Mouse (Mus musculus) midbrain, postnatal 0 days (tissue): Measurements from ENCODE around the gene Ccr1l1. TPM values are rescaled to one million over a fixed set of nuclear protein-coding genes. Genes with fewer than 3 reads are reported as not detected.

Experiments
- ATAC-seq: fragments of 200-750 bp; cut with Nextera tagmentation; 2 replicates; pipeline ENCODE4 v1.8.0; 2017; ENCODE audit warnings: moderate number of reproducible peaks, mild to moderate bottlenecking, moderate TSS enrichment, moderate library complexity; ENCODE audit not compliant: low FRiP score
- DNase-seq: peaks from one replicate; pipeline ENCODE4 v3.0.0-alpha.2; 2015; ENCODE audit warnings: low spot score
- H3K27ac ChIP-seq: fragments of 300-500 bp; sonication (generic); 2 replicates; pipeline ENCODE4 v1.5.1; 2014; ENCODE audit warnings: low read depth, mild to moderate bottlenecking, low read length, mixed read lengths
- H3K27me3 ChIP-seq: fragments of 300-500 bp; sonication (generic); 2 replicates; pipeline ENCODE4 v1.6.1; 2014; ENCODE audit warnings: low read length, control low read depth, mixed read lengths; ENCODE audit not compliant: insufficient read depth
- H3K36me3 ChIP-seq: fragments of 300-500 bp; sonication (generic); 2 replicates; pipeline ENCODE4 v1.6.1; 2014; ENCODE audit warnings: low read length, control low read depth, mixed read lengths; ENCODE audit not compliant: insufficient read depth
- H3K4me1 ChIP-seq: fragments of 300-500 bp; sonication (generic); 2 replicates; pipeline ENCODE4 v1.6.1; 2014; ENCODE audit warnings: mild to moderate bottlenecking, control low read depth, antibody characterized with exemption, low read length, mixed read lengths; ENCODE audit not compliant: insufficient read depth
- H3K4me2 ChIP-seq: fragments of 300-500 bp; sonication (generic); 2 replicates; pipeline ENCODE4 v1.6.1; 2014; ENCODE audit warnings: low read depth, mild to moderate bottlenecking, low read length, mixed read lengths; ENCODE audit not compliant: poor library complexity, severe bottlenecking
- H3K4me3 ChIP-seq: fragments of 300-500 bp; sonication (generic); 2 replicates; pipeline ENCODE4 v1.5.1; 2014; ENCODE audit warnings: low read depth, mild to moderate bottlenecking, low read length, moderate library complexity
- H3K9ac ChIP-seq: fragments of 300-500 bp; sonication (generic); replicated peaks from 2 replicates; pipeline ENCODE4 v1.6.1; 2014; ENCODE audit warnings: mild to moderate bottlenecking, low read length, moderate library complexity, mixed read lengths; ENCODE audit not compliant: poor library complexity, severe bottlenecking
- H3K9me3 ChIP-seq: fragments of 300-500 bp; sonication (generic); 2 replicates; pipeline ENCODE4 v1.6.1; 2016; ENCODE audit warnings: low read length, control low read depth
- CTCF ChIP-seq: IDR thresholded peaks from 2 replicates; pipeline ENCODE4 v1.5.1; 2016; ENCODE audit warnings: antibody characterized with exemption, mild to moderate bottlenecking
- WGBS: fragments of 180-500 bp; shearing (Covaris S2); extraction: QIAGEN DNeasy Blood & Tissue Kit; methylation state at CpG from one replicate; pipeline ENCODE4 v1.1.7; 2014; 5-methylcytosine and 5-hydroxymethylcytosine counted together
- polyA plus RNA-seq: library from polyadenylated mRNA; unstranded; fragments of >200 nt; fragmentation: Nextera tagmentation; extraction: Ambion mirVana; gene quantifications from 2 replicates; pipeline ENCODE4 v1.2.1, GENCODE M21; 2015
- total RNA-seq: library from RNA; depleted of rRNA; stranded (reverse); fragments of >200 nt; gene quantifications from 2 replicates; pipeline ENCODE4 v1.2.3, GENCODE M21; 2014

Ccr1l1 gene
- total and polyA plus RNA-seq, 2 experiments from 2014 or later = not detected

GRCm38 (mm10) chr9:123953551-123953950 lies 24.7 kb downstream of the Ccr1l1 start:
- Histone ChIP-seq H3K4me1 (no peaks in the 10 kb centered on the region), H3K9ac (no peak overlapping the region), H3K4me3 (no peak overlapping the region), H3K27ac (no peak overlapping the region), H3K9me3 (no peaks in the 10 kb centered on the region), H3K4me2 (no peak overlapping the region), H3K36me3 (no peaks in the 10 kb centered on the region), H3K27me3 (no peaks in the 10 kb centered on the region)
- DNase-seq (no peak), ATAC-seq (no peak)
- WGBS = 72% methylated on average over 2 of the region's 2 CpGs
- no peak for TF ChIP-seq CTCF

DNA sequence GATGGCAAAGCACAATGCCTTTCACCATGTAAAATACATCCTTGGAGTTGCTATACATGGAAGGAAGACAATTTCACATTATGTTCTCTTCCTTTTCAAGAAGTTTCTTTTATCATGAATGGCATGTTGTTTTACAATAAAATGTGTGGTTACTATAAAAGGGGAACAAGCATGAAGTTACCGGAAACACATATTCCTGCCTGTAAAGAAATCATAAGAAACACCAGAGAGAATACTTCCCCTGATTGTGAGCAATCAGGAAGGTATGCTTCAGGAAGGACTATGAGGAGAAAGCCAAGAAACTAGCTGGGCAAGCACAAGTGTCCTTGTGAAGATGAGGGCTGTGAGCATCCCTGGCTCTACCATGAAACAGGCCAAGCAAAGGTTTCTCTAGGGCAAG lies 27.0 kb downstream of the Ccr1l1 start:
- WGBS = 97% methylated on average over 1 of the region's 1 CpGs
- H3K9me3 ChIP-seq = no peaks in the 10 kb centered on the region
- DNase-seq = no peak

DNA sequence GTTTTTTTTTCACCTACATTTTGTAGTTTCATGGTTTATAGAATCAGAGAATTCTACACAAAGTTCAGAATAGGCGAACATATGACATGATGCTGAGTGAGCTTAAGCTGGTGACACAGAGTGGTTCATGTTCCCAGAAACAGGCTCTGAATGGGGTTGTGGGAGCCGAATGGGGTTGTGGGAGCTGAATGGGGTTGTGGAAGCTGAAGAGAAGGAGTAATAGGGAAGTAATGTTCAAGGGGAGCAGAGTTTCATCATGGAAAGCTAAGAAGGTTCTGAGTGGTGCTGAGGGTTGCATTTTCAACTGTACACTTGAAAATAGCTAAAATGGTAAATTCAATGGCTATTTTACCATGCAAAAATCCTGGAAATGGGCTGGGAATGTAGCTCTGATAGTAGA lies 28.8 kb downstream of the Ccr1l1 start:
- Histone ChIP-seq H3K36me3 (no peaks in the 10 kb centered on the region), H3K9me3 (no peaks in the 10 kb centered on the region), H3K4me3 (no peak overlapping the region), H3K4me1 (no peaks in the 10 kb centered on the region), H3K27me3 (no peaks in the 10 kb centered on the region), H3K27ac (no peak overlapping the region), H3K4me2 (no peak overlapping the region), H3K9ac (no peak overlapping the region)
- 89% methylated on average over 2 of the region's 2 CpGs for WGBS
- DNase-seq = no peak
- TF ChIP-seq CTCF = no peak
- ATAC-seq = no peak

More for the DNA sequence above, 27.0 kb downstream of the Ccr1l1 start:
- no peak for TF ChIP-seq CTCF
- Histone ChIP-seq H3K36me3 (no peaks in the 10 kb centered on the region), H3K9ac (no peak overlapping the region), H3K4me1 (no peaks in the 10 kb centered on the region), H3K27ac (no peak overlapping the region), H3K4me3 (no peak overlapping the region), H3K27me3 (no peaks in the 10 kb centered on the region), H3K4me2 (no peak overlapping the region)
- no peak for ATAC-seq

DNA sequence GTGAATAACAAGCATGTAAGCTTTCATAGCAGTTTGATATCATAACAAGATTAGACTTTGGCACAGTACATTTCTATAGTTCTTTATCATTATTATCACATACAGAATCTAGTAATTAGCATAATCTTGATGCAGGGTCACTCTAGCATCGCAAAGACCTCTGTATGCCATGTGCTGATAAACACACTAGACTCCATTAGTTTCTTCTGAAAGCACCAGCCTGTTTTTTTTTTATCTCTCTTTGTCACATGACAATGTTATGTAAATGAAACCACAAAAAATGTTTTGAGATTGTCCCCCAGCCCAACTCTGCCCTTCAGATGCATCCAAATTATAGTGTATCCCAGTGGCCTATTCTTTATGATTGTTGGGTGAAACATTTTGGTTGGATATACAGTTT lies 30.4 kb downstream of the Ccr1l1 start:
- Histone ChIP-seq H3K36me3 (no peaks in the 10 kb centered on the region), H3K27ac (no peak overlapping the region), H3K9ac (no peak overlapping the region), H3K4me3 (no peak overlapping the region), H3K27me3 (no peaks in the 10 kb centered on the region), H3K4me2 (no peak overlapping the region), H3K4me1 (no peaks in the 10 kb centered on the region), H3K9me3 (no peaks in the 10 kb centered on the region)
- TF ChIP-seq CTCF = no peak
- ATAC-seq (no peak), DNase-seq (no peak)
- 53% methylated on average over 1 of the region's 1 CpGs for WGBS

DNA sequence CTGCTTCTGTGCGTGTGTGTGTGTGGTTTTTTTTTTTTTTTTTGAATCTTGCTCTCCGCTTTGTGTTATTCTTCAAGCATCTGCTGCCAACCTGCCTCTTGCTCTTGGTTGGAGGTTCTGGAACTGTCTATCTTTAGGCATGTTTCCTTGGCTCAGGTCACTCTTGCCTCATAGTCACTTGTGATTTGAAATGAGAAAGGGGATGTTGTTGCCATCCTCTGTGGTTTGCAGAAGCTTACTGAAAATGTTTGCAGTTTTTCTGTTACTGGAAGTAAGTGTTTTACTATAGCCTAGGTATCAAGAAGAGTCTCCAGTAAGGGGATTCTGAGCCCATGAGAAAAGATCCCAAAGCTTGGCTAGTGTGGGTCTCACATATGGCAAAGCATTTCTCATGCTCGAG lies 36.2 kb downstream of the Ccr1l1 start:
- no peak overlapping the region for H3K9ac ChIP-seq
- H3K27me3 ChIP-seq = no peaks in the 10 kb centered on the region
- WGBS = 97% methylated on average over 3 of the region's 3 CpGs
- no peaks in the 10 kb centered on the region for H3K9me3 ChIP-seq
- no peak for TF ChIP-seq CTCF
- H3K4me2 ChIP-seq = no peak overlapping the region
- no peak for ATAC-seq
- H3K36me3 ChIP-seq = no peaks in the 10 kb centered on the region
- DNase-seq = no peak
- H3K27ac ChIP-seq = no peak overlapping the region
- H3K4me3 ChIP-seq = no peak overlapping the region
- H3K4me1 ChIP-seq = no peaks in the 10 kb centered on the region

GRCm38 (mm10) chr9:123941316-123941715 lies 36.9 kb downstream of the Ccr1l1 start:
- TF ChIP-seq CTCF = no peak
- DNase-seq (no peak), ATAC-seq (no peak)
- no peaks in the 10 kb centered on the region for H3K9me3 ChIP-seq
- H3K36me3 ChIP-seq = no peaks in the 10 kb centered on the region
- H3K4me3 ChIP-seq = no peak overlapping the region
- no peaks in the 10 kb centered on the region for H3K4me1 ChIP-seq
- WGBS = 83% methylated on average over 2 of the region's 2 CpGs
- H3K27ac ChIP-seq = no peak overlapping the region
- H3K27me3 ChIP-seq = no peaks in the 10 kb centered on the region
- H3K9ac ChIP-seq = no peak overlapping the region
- no peak overlapping the region for H3K4me2 ChIP-seq
